Mouse (Mus musculus) CD4-positive helper T cell, adult 2 months (primary cell): Measurements from ENCODE around the gene Lmo7.

ENCODE experiments used
- DNase-seq: peaks from one replicate; pipeline ENCODE4 v3.0.0-alpha.2; 2012; ENCODE audit warnings: low read depth, missing footprints, low spot score

Gene Lmo7

DNA sequence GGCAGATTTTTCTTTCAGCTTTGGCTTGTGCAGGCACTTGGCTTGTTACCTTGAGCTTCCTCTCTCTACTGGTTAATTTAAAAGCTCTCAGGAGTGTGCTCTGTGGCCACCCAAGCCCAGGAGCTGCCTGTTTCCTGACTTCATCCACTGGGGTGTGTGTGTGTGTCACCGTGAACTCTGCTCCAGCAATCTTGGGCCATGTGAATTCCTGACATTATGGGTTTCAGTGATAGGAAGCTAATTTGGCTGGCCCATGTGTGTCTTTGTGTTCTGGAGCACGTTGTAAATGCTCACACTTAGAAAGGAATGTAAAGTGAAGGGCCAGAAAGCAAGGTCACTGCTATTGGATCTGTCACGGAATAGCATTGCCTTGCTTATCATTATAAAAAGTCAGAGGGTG is 143.1 kb downstream of the Lmo7 start:
- no peak for DNase-seq

DNA sequence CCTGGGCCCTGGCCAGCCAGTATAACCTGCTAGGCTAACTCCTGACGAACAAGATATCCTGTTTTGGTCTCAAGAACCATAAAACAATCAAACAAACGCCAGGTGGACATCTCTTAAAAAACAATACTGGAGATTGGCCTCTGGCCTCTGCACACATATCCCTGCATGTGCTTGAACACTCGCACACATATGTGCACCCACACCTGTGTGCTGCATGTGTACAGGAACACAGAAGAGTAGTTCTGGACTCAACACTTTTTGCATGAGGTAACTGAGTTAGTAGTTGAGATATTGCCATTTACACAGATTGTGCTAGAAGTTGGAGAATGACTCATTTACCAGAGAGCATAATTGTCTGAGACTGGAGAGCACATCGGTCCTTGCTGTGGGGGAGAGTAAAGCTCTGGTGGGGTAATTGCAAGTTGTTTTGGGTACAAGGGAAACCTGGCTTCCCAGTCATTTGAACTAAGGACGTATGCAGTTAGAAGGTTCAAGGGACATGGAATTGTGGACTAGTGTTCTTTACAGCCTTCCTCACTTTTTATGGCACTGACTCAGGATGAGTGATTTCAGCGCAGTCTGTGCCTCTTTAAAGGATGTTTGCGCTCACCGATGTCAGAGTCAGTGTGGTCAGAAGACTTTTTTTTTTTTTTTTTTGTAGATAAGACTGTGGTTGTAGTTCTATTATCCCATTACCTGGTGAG is 148.7 kb downstream of the Lmo7 start:
- DNase-seq, result no peak

DNA sequence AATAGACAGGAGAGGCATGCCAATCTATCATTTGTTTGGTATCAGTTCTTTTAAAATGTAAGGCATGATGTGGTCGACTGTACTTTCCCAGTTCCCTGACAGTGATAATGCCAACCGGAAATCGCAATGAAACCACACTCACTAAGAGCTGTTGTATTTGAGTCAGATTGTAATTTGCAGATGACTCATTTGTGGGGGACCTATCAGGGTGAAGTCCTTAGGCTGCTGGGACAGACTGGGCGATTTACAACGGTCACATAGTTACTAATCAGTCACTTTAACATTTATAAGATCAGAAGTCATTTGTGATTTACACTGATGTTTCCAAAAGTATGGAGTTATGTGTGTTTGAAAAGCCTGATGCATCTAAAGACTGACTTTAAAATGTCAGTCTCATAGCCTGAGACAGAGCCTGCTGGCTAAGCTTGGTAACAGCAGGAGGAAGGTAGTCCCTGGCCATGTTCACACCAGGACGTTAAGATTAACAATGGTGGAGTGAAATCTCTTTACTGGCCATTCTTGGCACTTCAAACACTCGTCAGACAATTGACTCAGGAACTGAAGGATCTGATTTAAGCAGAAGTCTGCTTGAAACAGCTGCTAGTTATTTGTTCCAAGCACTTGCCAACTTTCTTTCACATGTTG is 149.4 kb downstream of the Lmo7 start:
- DNase-seq, result peak; percentile 60

DNA sequence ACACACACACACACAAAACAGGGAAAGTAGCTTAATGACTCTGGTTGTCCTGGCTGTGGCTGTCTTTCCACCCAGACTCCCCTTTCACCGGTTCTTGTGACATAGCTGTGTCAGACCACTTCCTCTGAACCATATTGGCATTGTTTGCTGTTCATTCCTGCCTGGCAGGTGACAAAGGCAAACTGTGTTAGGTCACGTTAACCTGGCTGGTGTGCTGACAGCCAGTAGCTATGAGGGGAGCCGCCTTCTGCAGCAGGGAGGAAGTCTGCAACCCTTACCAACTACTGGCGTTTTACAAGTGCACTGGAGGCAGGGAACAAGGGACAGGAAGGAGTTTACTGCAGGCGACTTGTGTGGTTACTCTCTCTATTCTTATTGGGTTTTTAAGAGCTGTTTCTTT is 153.2 kb downstream of the Lmo7 start:
- DNase-seq, result peak; percentile 16

DNA sequence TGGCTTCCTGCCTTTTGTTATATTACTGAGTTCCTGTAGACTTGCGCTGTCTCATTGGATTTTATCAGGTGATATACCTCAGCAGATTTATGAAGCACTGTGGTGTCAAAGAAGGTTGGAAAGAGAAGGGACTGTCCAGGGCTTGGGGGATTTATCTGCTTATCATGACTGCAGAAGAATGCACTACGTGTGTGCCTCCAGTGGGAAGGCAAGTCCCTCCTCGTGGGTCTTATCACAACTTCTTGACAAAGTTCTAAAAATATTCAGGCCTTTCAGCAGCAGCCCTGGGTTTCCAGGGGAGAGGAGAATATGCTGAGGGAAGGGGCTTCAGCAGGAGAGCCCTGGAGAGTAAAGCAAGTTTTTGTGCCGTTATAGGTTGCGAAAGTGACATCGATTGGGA is 154.0 kb downstream of the Lmo7 start:
- DNase-seq, result no peak

DNA sequence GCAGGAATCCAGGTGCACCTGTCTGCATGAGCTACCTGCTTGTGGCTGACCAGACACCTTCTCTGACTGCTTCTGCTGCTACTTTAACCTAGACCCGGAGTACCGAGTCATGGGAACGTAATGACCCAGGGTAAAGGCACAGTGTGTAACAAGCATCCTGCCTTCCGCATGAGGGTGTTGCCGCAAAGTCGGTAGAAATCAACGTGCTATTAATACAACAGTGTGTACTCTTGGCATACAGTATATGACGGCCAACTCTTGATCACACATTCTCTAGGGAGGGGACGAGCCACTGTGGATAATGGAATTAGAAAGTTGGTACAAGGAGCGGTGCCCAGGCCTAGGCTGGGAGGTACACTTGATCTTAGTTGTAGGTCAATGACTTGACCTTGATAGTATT is 156.6 kb downstream of the Lmo7 start:
- no peak for DNase-seq

DNA sequence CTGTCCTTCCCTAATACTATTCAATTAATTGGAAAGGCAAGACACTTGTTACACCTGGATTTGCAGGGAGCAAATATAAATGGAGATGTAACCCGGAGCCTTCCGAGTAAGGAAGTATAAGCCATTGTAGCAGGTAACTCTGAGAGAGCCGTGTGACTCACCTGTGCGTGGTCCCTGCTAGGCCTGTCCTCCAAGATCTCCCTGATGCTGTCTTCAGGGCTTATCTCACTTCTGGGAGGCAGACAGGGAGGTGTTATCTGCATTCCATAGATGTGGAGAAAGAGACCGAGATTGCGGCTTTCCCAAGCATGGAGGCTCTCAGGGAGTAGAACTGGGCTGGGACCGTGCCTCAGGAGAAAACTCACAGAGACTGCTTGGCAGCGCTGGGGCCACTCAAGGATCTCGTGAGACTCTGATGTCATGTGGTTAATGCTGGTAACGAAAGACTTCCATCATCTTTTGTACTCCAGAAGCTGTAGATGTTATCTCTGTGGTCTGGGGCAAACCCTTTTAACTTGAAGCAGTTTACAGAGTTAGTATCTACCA is 162.2 kb downstream of the Lmo7 start:
- DNase-seq, result peak; percentile 32

DNA sequence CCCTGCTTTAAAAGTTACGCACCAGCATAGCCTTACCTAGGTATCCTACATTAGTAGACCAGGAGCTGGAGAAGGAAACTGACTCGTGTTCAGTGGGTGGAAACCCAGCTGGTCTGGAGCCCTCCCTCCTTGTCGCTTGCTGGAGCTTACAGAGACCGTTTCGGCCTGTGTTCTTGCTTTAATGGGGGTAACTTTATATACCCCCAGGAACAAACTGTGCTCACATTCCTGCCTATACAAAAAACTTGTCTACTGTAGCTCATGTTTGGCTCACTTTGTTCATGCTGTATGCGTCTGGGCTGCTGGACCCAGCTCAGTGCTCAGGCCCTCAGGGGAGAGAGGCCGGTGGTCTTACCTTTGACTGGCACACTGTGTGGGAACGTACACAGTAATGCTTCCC is 162.7 kb downstream of the Lmo7 start:
- no peak for DNase-seq

DNA sequence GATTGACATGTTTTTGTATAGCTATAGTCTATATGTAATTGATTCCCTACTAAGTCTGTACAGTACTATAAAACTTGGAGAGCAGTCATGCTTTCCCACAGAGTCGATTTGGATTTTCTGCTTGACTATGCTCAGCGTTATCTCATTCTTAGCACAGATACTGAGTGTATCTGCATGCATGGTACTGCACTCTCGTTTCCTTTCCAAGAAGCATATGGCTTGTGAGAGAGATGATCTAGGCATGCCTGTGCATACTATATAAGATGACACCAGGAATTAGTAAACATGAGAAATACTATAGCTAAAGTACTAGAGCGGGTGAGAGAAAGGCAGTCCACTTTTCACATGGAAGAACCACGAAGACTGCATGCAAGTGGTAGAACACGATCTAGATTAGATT is 163.5 kb downstream of the Lmo7 start:
- DNase-seq, result no peak

DNA sequence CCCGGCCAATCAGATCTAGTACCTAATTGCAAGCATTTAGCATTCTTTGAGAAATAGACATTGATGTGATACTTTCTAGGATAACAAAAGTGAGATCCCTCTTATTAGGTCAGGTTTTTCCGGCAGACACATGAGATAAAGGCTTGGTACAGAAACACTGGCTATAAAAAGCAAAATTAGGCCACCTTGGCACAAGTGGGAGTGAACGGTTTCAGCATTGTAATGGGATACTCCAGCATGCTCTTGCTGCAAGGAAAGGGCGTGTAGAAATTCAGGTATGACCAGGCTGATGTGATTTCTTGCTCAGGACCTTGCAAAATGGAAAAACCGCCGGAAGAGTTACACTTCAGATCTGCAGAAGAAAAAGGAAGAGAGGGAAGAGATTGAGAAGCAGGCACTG is 168.5 kb downstream of the Lmo7 start:
- DNase-seq, result no peak

DNA sequence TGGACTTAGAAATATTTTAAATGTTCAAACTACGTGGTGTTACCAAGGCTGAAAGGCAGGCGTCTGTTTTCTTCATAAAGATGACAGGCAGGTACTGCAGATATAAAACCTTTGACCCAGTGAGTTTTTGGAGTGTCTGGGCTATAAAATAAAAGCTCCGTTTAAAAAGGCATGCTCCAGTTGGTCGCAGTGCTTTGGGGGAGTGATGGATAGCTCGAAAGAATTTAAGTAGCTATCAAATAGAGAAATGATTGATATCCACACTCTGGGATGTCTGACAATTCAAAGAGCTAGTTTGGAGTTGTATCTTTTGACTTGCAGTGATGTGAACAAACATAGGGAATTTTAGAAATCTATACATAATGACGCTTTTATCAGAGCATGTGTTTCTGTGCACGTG is 171.7 kb downstream of the Lmo7 start:
- no peak for DNase-seq

DNA sequence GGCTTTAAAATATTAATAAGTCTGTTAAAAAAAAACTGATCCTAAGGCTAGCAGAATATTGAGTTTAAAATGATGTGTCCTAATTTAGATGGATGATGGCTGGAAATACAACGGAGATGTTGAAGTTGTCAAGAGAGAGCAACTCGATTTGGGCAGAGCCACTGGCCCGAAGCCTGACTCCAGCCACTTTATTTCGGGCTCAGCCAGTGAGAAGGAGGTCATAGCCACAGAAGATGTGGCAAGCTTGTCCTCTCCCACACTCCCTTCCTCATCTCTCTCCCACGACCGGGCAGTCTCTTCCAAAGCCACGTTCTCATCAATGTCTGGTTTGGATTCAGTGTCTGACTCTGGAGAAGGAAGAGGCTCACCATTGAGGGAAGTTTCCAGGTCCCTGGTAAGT is 172.2 kb downstream of the Lmo7 start:
- no peak for DNase-seq

DNA sequence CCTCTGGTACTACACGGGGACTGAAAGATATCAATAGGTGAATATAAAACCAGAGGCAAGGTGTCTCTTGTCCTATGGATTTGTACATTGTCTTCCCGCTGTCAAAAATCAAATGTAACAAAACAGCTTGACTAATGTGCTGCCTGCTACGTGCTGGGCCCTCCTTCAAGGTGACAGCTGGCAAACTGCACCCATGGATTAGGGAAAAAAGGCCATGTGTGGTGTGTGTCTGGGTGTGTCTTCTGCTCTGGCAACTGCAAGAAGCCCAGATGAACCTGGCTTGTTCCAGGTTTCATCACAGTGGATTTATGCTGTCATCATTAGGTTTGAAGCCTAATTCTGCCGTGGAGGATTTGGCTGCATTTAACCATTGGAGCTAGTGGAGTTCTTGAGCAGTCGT is 174.0 kb downstream of the Lmo7 start:
- no peak for DNase-seq

DNA sequence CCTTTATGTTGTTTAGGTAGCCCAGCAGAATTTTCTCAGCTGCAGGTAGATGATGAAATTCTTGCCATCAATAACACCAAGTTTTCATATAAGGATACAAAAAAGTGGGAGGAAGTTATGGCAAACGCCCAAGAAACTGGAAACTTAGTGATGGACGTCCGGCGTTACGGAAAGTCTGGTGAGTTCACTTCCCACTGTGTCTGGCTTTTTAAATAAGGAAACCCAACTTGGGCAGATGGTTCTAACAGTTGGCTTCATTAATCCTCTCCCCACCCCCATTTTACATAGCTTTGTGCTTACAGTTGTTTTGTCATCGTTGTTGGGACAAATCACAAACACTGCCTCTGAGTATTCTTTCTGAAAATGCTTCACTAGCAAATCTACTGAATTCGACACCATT is 182.2 kb downstream of the Lmo7 start:
- no peak for DNase-seq

DNA sequence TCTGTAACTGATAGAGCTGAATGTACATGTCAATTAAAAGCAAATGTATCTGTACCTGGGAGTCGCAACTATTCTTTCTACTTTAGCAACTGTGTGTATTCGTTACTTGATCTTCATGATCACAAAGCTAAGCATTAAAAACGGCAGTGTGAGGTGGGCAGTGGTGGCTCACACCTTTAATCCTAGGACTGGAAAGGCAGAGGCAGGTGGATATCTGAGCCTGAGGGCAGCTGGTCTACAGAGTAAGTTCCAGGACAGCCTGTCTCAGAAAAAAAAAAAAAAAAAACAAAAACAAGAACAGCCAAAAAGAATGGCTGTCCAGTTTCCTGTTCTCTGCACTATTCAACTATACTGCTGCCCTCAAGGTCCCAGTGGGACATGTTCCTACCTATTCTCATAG is 182.6 kb downstream of the Lmo7 start:
- DNase-seq, result no peak

DNA sequence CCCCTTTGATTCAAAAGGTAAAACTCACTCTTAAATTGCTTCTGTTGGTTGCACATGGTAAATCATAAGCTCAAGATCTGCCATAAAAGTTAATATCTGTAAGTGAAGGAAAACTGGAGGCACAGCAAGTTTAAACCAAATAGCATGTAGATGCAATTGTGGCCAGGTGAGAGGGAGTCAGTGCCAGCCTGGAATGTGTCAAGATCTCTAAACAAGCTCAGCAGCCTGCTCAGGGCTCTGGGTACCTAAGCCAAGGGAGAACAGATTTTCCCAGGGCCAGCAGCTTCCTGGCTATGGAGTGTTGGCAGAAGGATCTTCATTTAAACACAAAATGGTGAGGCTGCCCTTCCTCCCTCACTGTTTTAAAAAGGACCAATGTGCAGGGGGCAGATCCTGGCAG is 184.6 kb downstream of the Lmo7 start:
- DNase-seq, result no peak

DNA sequence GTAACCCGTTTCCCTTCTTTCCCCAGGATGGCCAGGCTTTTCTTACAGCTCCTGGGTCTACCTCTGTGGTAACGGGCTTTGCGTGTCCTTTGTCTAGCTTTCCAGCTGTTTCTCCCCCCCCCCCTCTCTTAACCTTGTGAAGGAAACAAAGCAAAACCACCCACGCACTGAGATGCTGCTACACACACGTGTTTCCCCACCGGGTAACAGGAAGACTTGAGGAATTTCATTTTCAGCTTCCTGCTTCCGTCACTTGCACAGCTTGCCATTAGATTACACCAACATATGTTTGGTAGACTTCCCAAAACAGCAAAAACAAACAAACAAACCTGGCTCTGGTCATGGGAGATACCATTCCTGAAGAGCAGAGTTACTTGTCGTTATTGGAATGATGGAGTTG is 186.1 kb downstream of the Lmo7 start:
- no peak for DNase-seq

DNA sequence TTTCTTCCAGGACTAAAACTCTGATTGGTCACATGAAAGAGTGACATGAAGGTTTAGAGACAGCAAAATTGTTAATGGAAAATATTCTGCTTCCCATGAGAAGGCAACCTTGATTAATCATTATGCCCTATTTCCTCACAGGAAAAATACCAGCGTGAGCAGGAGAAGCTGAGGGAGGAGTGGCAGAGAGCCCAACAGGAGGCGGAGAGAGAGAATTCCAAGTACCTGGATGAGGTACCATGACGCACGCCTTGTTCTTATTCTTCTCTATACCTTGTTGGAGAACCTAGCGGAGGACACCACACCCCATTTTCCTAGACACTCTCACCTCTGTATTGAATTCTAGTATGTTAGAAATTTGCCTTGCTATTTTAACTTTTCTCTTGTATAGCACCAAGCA is 188.7 kb downstream of the Lmo7 start:
- no peak for DNase-seq

DNA sequence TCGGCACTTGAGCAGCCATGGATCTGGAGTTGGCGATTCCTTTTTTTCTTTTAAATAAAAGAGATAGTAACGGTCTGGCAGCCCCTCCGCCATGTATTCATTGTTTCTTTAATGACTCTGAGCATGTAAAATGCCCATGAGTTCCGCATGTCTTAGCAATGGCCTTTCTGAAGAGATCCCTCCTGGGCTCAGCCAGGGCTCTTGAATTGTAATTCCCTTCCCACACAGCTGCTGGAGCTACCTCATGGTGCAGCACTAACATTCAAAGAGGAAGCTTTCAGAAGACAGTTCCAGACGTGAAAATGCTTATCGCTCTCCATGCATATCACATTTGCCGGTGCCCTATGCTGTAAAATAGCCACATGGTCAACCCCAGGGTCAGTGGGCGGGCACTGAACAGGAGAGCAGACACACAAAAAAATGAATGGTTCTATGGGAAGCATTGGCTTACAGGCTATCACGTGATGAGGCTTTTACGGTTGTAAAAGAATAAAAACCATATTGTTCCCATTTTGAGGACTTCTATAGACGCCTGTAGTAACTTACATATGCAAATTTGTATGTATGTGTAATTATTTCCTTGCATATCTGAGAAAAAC is 198.0 kb downstream of the Lmo7 start:
- no peak for DNase-seq

DNA sequence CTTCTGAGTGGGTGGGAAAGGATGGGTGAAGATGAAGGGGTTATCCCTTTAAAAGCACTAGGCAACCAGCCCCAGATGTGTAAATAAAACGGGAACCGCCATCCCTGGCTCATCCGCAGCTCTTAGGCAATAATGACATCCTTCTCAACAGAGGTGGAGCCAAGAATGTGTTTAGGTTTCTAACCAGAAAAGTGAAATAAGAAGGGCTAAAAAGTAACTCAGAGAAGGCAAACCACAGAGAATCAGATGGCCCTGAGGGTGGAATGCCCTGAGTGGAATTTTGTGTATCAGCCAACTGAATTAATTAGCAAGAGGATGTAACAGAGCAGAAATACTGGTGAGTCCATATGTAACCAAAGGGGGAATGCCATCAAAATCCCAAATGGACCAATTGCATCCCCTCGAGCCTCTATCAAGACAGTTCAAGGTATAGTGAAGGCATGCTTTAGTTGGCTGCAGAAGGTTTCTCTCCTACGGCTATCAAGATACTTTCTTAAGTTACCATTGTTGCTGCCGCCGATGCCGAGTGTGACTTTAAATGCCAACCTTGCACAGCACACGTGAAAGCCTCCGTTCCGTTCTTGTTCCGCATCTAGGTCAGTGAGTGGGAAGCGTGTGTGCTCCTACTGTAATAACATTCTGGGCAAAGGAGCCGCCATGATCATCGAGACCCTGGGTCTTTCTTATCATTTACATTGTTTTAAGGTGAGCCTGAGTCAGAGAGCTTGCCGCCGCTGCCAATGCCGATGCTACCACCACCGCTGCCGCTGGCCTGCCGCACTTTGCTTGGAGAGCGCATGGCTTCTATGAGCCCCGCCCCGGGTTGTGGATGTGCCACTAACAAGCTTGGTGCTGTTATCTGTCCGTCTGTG is 201.1 kb downstream of the Lmo7 start:
- DNase-seq, result no peak

DNA sequence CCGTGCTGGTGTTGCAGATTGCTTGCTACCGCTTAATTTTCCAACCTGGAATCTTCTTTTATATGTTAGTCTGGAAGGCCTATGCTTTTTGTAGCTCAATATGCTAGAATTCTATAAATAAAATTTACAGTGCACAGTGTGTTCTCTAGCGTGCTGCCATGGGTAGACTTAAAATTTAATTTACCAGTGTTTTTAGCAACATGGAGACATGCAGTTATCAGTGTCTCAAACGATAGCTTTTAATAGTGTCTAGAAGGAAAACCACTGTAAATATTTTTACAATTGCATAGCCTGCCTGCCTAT is 201.6 kb downstream of the Lmo7 start:
- DNase-seq, result no peak

DNA sequence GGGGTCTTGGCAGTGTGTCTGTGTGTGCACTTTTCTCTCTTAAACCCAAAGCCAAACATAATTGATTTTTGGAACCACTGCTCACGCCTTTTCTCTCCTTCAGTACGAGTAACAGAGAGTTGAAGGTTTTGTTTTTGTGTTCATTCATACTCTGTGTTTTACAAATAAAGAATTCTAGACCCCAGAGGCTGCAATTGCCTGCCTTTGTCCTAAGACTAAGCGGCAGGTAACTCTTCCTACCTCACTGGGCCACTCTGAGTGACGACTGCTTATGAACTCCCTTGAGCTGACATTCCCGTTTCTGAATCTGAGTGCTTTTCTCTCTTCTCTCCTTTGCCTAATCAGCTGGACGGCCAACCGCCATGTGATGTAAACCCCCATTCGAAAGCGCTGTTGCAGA is 203.8 kb downstream of the Lmo7 start:
- DNase-seq, result no peak
